Mouse (Mus musculus) limb, embryonic 10.5 days (tissue): ENCODE measurements around the gene Kif23. TPM values are rescaled to one million over a fixed set of nuclear protein-coding genes. Genes with fewer than 3 reads are reported as not detected.

Experiments used
- DNase-seq: peaks from one replicate; pipeline ENCODE4 v3.0.0-alpha.2; 2017; ENCODE audit warnings: low spot score
- H3K27ac ChIP-seq: fragments of 300-500 bp; sonication (generic); 2 replicates; pipeline ENCODE4 v1.5.1; 2016; ENCODE audit warnings: mild to moderate bottlenecking
- H3K27me3 ChIP-seq: fragments of 300-500 bp; sonication (generic); 2 replicates; pipeline ENCODE4 v1.6.1; 2016; ENCODE audit warnings: low read depth, mild to moderate bottlenecking; ENCODE audit not compliant: poor library complexity, severe bottlenecking
- H3K36me3 ChIP-seq: fragments of 300-500 bp; sonication (generic); 2 replicates; pipeline ENCODE4 v1.6.1; 2016; ENCODE audit warnings: mild to moderate bottlenecking, moderate library complexity
- H3K4me1 ChIP-seq: fragments of 300-500 bp; sonication (generic); 2 replicates; pipeline ENCODE4 v1.6.1; 2016
- H3K4me3 ChIP-seq: fragments of 300-500 bp; sonication (generic); 2 replicates; pipeline ENCODE4 v1.5.1; 2016; ENCODE audit warnings: mild to moderate bottlenecking, moderate library complexity
- H3K9me3 ChIP-seq: fragments of 300-500 bp; sonication (generic); replicated peaks from 2 replicates; pipeline ENCODE4 v1.6.1; 2016; ENCODE audit warnings: mild to moderate bottlenecking
- WGBS: fragments of 180-500 bp; shearing (Covaris S2); methylation state at CpG from one replicate; pipeline ENCODE4 v1.1.7; 2016; 5-methylcytosine and 5-hydroxymethylcytosine counted together
- polyA plus RNA-seq: library from polyadenylated mRNA; unstranded; fragments of >200 nt; fragmentation: Nextera tagmentation; extraction: Ambion mirVana; gene quantifications from 2 replicates; pipeline ENCODE4 v1.2.1, GENCODE M21; 2016

Gene Kif23
- 102 and 117 TPM in 2 replicates for polyA plus RNA-seq

- under 1% methylated on average over 44 of the region's 44 CpGs for WGBS
- H3K36me3 ChIP-seq = peaks cover 28% of the 10 kb centered on the region
- DNase-seq = peak; percentile 99
Observed at GRCm38 (mm10) chr9:61946623-61947401, at the start of gene Kif23. Gene Kif23 (minus strand): TSS chr9:61946774.

GRCm38 (mm10) chr9:61991158-61991557, 44.6 kb upstream of the Kif23 start:
- Histone ChIP-seq H3K4me1 (no peaks in the 10 kb centered on the region), H3K27me3 (no peaks in the 10 kb centered on the region), H3K36me3 (no peaks in the 10 kb centered on the region), H3K4me3 (no peak overlapping the region), H3K27ac (no peak overlapping the region), H3K9me3 (no peaks in the 10 kb centered on the region)
- WGBS = 73% methylated on average over 4 of the region's 4 CpGs
- no peak for DNase-seq

More at GRCm38 (mm10) chr9:61946623-61947401, at the start of gene Kif23:
- Histone ChIP-seq H3K27ac (peak within 1 kb of the TSS; percentile 95), H3K4me1 (peaks cover 24% of the 10 kb centered on the region), H3K4me3 (peak within 1 kb of the TSS; percentile 94), H3K27me3 (no peaks in the 10 kb centered on the region), H3K9me3 (no peaks in the 10 kb centered on the region)

- DNase-seq = no peak
- Histone ChIP-seq H3K4me1 (no peaks in the 10 kb centered on the region), H3K27me3 (no peaks in the 10 kb centered on the region), H3K36me3 (no peaks in the 10 kb centered on the region), H3K27ac (no peak overlapping the region), H3K9me3 (no peaks in the 10 kb centered on the region), H3K4me3 (no peak overlapping the region)
- WGBS = 45% methylated on average over 3 of the region's 3 CpGs
Observed at GRCm38 (mm10) chr9:61990738-61991137, 44.2 kb upstream of the Kif23 start.

GRCm38 (mm10) chr9:61986055-61986454, 39.5 kb upstream of the Kif23 start:
- H3K9me3 ChIP-seq = no peaks in the 10 kb centered on the region
- DNase-seq = no peak
- no peak overlapping the region for H3K27ac ChIP-seq
- no peak overlapping the region for H3K4me3 ChIP-seq
- H3K27me3 ChIP-seq = no peaks in the 10 kb centered on the region
- H3K4me1 ChIP-seq = peaks cover 14% of the 10 kb centered on the region
- no peaks in the 10 kb centered on the region for H3K36me3 ChIP-seq
- WGBS = 92% methylated on average over 7 of the region's 7 CpGs

GRCm38 (mm10) chr9:61985183-61985863, 38.7 kb upstream of the Kif23 start:
- Histone ChIP-seq H3K36me3 (no peaks in the 10 kb centered on the region), H3K27ac (no peak overlapping the region), H3K9me3 (no peaks in the 10 kb centered on the region), H3K4me1 (peaks cover 15% of the 10 kb centered on the region), H3K27me3 (no peaks in the 10 kb centered on the region), H3K4me3 (no peak overlapping the region)
- WGBS = 53% methylated on average over 11 of the region's 11 CpGs
- DNase-seq = peak; percentile 55

- Histone ChIP-seq H3K27me3 (no peaks in the 10 kb centered on the region), H3K27ac (no peak overlapping the region), H3K4me3 (no peak overlapping the region), H3K36me3 (no peaks in the 10 kb centered on the region), H3K9me3 (no peaks in the 10 kb centered on the region), H3K4me1 (peaks cover 15% of the 10 kb centered on the region)
- WGBS = 88% methylated on average over 7 of the region's 7 CpGs
- no peak for DNase-seq
Observed at GRCm38 (mm10) chr9:61982940-61983620, 36.5 kb upstream of the Kif23 start.

GRCm38 (mm10) chr9:61981876-61982275, 35.3 kb upstream of the Kif23 start:
- Histone ChIP-seq H3K27ac (no peak overlapping the region), H3K36me3 (no peaks in the 10 kb centered on the region)
- WGBS = 83% methylated on average over 5 of the region's 5 CpGs

GRCm38 (mm10) chr9:61979983-61980382, 33.4 kb upstream of the Kif23 start:
- WGBS = 87% methylated on average over 2 of the region's 2 CpGs
- no peak for DNase-seq
- H3K36me3 ChIP-seq = no peaks in the 10 kb centered on the region
- no peak overlapping the region for H3K4me3 ChIP-seq
- H3K4me1 ChIP-seq = peaks cover 15% of the 10 kb centered on the region
- H3K9me3 ChIP-seq = no peaks in the 10 kb centered on the region
- H3K27ac ChIP-seq = no peak overlapping the region
- no peaks in the 10 kb centered on the region for H3K27me3 ChIP-seq

More at GRCm38 (mm10) chr9:61981876-61982275, 35.3 kb upstream of the Kif23 start:
- no peaks in the 10 kb centered on the region for H3K27me3 ChIP-seq
- peaks cover 15% of the 10 kb centered on the region for H3K4me1 ChIP-seq
- no peaks in the 10 kb centered on the region for H3K9me3 ChIP-seq
- no peak overlapping the region for H3K4me3 ChIP-seq
- DNase-seq = no peak

- H3K36me3 ChIP-seq = no peaks in the 10 kb centered on the region
- H3K27me3 ChIP-seq = no peaks in the 10 kb centered on the region
- DNase-seq = no peak
- no peak overlapping the region for H3K4me3 ChIP-seq
- 91% methylated on average over 13 of the region's 13 CpGs for WGBS
- no peak overlapping the region for H3K27ac ChIP-seq
- peaks cover 10% of the 10 kb centered on the region; the same call in 1 of the 2 replicates for H3K4me1 ChIP-seq
- H3K9me3 ChIP-seq = no peaks in the 10 kb centered on the region
Observed at GRCm38 (mm10) chr9:61977258-61977945, 30.8 kb upstream of the Kif23 start.

GRCm38 (mm10) chr9:61972031-61972430, 25.5 kb upstream of the Kif23 start:
- WGBS = 59% methylated on average over 9 of the region's 9 CpGs
- H3K4me3 ChIP-seq = no peak overlapping the region
- no peak overlapping the region for H3K27ac ChIP-seq
- H3K27me3 ChIP-seq = no peaks in the 10 kb centered on the region
- DNase-seq = no peak
- H3K9me3 ChIP-seq = no peaks in the 10 kb centered on the region
- peaks cover 8% of the 10 kb centered on the region; the same call in 1 of the 2 replicates for H3K4me1 ChIP-seq
- no peaks in the 10 kb centered on the region for H3K36me3 ChIP-seq

- H3K27me3 ChIP-seq = no peaks in the 10 kb centered on the region
- peaks cover 8% of the 10 kb centered on the region; the same call in 1 of the 2 replicates for H3K4me1 ChIP-seq
- WGBS = 68% methylated on average over 3 of the region's 3 CpGs
- H3K27ac ChIP-seq = no peak overlapping the region; the same call in 1 of the 2 replicates
- H3K4me3 ChIP-seq = no peak overlapping the region
- no peaks in the 10 kb centered on the region for H3K9me3 ChIP-seq
- no peaks in the 10 kb centered on the region for H3K36me3 ChIP-seq
- DNase-seq = no peak
Observed at GRCm38 (mm10) chr9:61971045-61971444, 24.5 kb upstream of the Kif23 start.

- Histone ChIP-seq H3K9me3 (no peaks in the 10 kb centered on the region), H3K4me1 (peaks cover 18% of the 10 kb centered on the region), H3K27me3 (no peaks in the 10 kb centered on the region), H3K4me3 (no peak overlapping the region), H3K36me3 (no peaks in the 10 kb centered on the region), H3K27ac (no peak overlapping the region)
- 86% methylated on average over 10 of the region's 10 CpGs for WGBS
- no peak for DNase-seq
Observed at GRCm38 (mm10) chr9:61967357-61967756, 20.8 kb upstream of the Kif23 start.
